Mouse (Mus musculus): ENCODE data around the gene Rhoc.

DNA sequence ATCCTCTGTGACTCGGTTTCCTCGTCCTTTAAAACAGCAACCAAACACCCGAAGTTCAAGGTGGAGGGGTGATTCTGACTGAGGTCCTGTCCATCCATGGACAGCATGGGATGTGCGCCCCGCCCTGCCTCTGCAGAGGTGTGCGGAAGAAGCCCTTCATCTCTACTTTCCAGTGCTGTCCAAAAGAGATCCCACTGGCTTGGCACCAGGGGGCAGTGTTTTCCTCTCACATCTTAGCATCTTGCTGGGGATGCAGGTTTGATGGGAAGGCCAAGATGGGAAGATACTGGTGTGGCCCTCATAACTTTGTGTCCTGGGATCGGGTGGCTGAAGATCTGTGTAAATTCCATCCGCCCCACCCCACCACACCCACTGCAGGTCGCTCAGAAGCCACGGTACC is 18.1 kb upstream of the Rhoc start:
- TF ChIP-seq CTCF (IDR thresholded peaks at IDR 0.05; ENCODE audit: extremely low read depth, insufficient read depth, low read length) = peak; percentile 70
- TF ChIP-seq POLR2A (IDR thresholded peaks at IDR 0.05; ENCODE audit: extremely low read depth, insufficient read depth, low read length) = no peak

All from cortical plate, adult 2 months (tissue).